Mouse (Mus musculus) forebrain, embryonic 12.5 days (tissue): ENCODE data around the gene Rsrc1. TPM values are rescaled to one million over a fixed set of nuclear protein-coding genes. Genes with fewer than 3 reads are reported as not detected.

Source experiments
- ATAC-seq: fragments of 200-750 bp; cut with Nextera tagmentation; 2 replicates; pipeline ENCODE4 v1.8.0; 2017; ENCODE audit warnings: moderate TSS enrichment; ENCODE audit not compliant: low FRiP score
- H3K27ac ChIP-seq: fragments of 300-500 bp; sonication (generic); 2 replicates; pipeline ENCODE4 v1.5.1; 2016; ENCODE audit warnings: mild to moderate bottlenecking
- H3K27me3 ChIP-seq: fragments of 300-500 bp; sonication (generic); 2 replicates; pipeline ENCODE4 v1.6.1; 2016; ENCODE audit warnings: mild to moderate bottlenecking
- H3K36me3 ChIP-seq: fragments of 300-500 bp; sonication (generic); replicated peaks from 2 replicates; pipeline ENCODE4 v1.6.1; 2016; ENCODE audit warnings: mild to moderate bottlenecking
- H3K4me1 ChIP-seq: fragments of 300-500 bp; sonication (generic); 2 replicates; pipeline ENCODE4 v1.6.1; 2016
- H3K4me2 ChIP-seq: fragments of 300-500 bp; sonication (generic); 2 replicates; pipeline ENCODE4 v1.6.1; 2016; ENCODE audit warnings: mild to moderate bottlenecking, moderate library complexity
- H3K4me3 ChIP-seq: fragments of 300-500 bp; sonication (generic); replicated peaks from 2 replicates; pipeline ENCODE4 v1.5.1; 2016; ENCODE audit warnings: mild to moderate bottlenecking
- H3K9ac ChIP-seq: fragments of 300-500 bp; sonication (generic); 2 replicates; pipeline ENCODE4 v1.6.1; 2016; ENCODE audit warnings: mild to moderate bottlenecking
- H3K9me3 ChIP-seq: fragments of 300-500 bp; sonication (generic); 2 replicates; pipeline ENCODE4 v1.6.1; 2016
- WGBS: fragments of 180-500 bp; shearing (Covaris S2); methylation state at CpG from one replicate; pipeline ENCODE4 v1.1.7; 2016; 5-methylcytosine and 5-hydroxymethylcytosine counted together
- polyA plus RNA-seq: library from polyadenylated mRNA; unstranded; fragments of >200 nt; fragmentation: Nextera tagmentation; extraction: Ambion mirVana; gene quantifications from 2 replicates; pipeline ENCODE4 v1.2.1, GENCODE M21; 2016

The Rsrc1 gene
- polyA plus RNA-seq, 1 experiment from 2014 or later, result 44.5 TPM

DNA sequence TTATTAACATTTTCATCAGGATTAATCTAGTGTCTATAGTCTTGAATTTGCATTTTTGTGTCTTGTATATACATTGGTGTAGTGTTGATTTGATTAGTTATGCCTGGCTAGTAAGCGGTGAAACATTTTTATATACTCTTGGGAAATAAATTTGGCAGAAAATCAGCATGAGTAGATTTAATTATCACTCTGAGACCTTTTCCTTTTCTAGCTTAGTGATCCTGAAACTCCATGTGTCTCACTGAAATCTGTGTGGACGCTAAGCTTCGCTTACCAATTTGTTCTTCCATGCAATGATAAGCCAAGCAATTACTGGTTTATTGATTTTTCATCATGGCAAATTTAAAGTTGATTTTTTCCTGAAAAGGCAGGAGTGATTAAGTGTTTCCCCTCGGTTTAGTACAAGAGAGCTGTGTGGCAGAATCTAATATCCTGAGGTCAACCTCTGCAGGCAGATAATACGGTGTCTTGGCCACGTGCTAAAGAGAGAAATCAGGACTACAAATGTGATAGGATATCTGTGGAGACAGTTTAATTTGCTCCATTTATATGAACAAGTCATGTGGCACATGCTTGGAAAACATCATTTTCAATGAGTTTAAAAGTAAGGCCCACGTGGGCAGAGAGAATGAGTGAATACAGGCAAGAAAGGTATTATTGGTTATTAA is 328.6 kb downstream of the Rsrc1 start:
- H3K4me3 ChIP-seq, result no peak overlapping the region
- no peak overlapping the region for H3K27ac ChIP-seq
- H3K9ac ChIP-seq, result no peak overlapping the region
- whole genome bisulfite sequencing, result 57% methylated on average over 7 of the region's 7 CpGs
- peak; percentile 84 for ATAC-seq
- no peaks in the 10 kb centered on the region for H3K9me3 ChIP-seq
- no peaks in the 10 kb centered on the region for H3K36me3 ChIP-seq
- no peaks in the 10 kb centered on the region for H3K27me3 ChIP-seq
- H3K4me1 ChIP-seq, result 0 out of 2 replicates have a peak, but pooled peaks cover 2% of the 10 kb centered on the region
- H3K4me2 ChIP-seq, result no peak overlapping the region

GRCm38 (mm10) chr3:67311436-67311835 is 330.2 kb downstream of the Rsrc1 start:
- no peaks in the 10 kb centered on the region for H3K36me3 ChIP-seq
- no peak overlapping the region for H3K9ac ChIP-seq
- 0 out of 2 replicates have a peak, but pooled peaks cover 2% of the 10 kb centered on the region for H3K4me1 ChIP-seq
- H3K4me3 ChIP-seq, result no peak overlapping the region
- no peak for ATAC-seq
- 0 out of 2 replicates have a peak, but pooled peaks cover 3% of the 10 kb centered on the region for H3K9me3 ChIP-seq
- no peak overlapping the region for H3K27ac ChIP-seq
- WGBS, result 70% methylated on average over 2 of the region's 2 CpGs
- no peaks in the 10 kb centered on the region for H3K27me3 ChIP-seq
- no peak overlapping the region for H3K4me2 ChIP-seq

- H3K9me3 ChIP-seq, result no peaks in the 10 kb centered on the region
- WGBS, result 76% methylated on average over 4 of the region's 4 CpGs
- H3K9ac ChIP-seq, result no peak overlapping the region
- H3K4me3 ChIP-seq, result no peak overlapping the region
- no peak overlapping the region for H3K4me2 ChIP-seq
- no peaks in the 10 kb centered on the region for H3K36me3 ChIP-seq
- no peaks in the 10 kb centered on the region for H3K27me3 ChIP-seq
- ATAC-seq, result no peak
- no peak overlapping the region for H3K27ac ChIP-seq
- H3K4me1 ChIP-seq, result no peaks in the 10 kb centered on the region
These were observed 341.2 kb downstream of the Rsrc1 start for GRCm38 (mm10) chr3:67322422-67322821.

DNA sequence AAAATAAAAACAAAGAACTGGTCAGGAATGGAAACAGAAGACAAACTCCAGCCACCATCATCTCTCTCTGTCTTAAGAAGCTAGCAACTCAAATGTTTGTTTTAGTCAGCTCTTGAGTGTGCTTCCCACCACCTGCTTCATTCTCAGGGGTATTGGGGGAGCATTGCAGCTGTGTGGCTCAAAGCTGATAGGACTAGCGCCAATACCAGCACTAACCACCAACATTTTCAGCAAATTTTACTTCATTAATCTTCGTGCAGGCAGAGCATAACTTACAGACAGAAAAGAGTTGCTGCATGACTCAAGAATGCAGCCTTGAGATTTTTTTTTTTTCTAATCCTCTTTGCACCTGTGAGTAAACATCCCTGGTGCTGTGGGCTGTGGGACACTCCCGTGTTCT is 358.4 kb downstream of the Rsrc1 start:
- no peak overlapping the region for H3K4me3 ChIP-seq
- H3K27me3 ChIP-seq, result no peaks in the 10 kb centered on the region
- 0 out of 2 replicates have a peak, but pooled peaks cover 5% of the 10 kb centered on the region for H3K4me1 ChIP-seq
- H3K4me2 ChIP-seq, result no peak overlapping the region
- no peaks in the 10 kb centered on the region for H3K9me3 ChIP-seq
- H3K9ac ChIP-seq, result no peak overlapping the region
- H3K27ac ChIP-seq, result no peak overlapping the region
- WGBS, result 71% methylated on average over 3 of the region's 3 CpGs
- no peak for ATAC-seq
- no peaks in the 10 kb centered on the region for H3K36me3 ChIP-seq

DNA sequence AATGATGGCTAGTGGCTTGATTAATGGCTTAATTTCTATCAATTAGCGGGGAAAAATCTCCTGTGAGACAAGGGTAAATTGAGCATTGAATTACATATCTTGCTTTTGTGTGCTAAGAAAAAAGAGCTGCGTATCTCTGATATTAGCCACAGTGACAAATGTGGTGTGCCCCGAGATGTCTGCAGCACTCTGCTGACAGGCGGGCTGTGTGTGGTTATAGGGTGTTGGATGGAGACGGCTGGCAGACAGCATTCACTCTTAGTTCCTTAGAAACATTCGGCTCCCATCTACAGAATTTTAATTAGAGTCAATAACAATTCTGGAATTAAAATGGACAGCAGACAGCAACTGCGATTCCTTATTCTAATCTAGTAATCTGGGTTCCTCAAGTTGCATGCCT is 359.7 kb downstream of the Rsrc1 start:
- ATAC-seq, result no peak
- no peak overlapping the region for H3K4me3 ChIP-seq
- WGBS, result 57% methylated on average over 7 of the region's 7 CpGs
- H3K27ac ChIP-seq, result no peak overlapping the region
- H3K9ac ChIP-seq, result no peak overlapping the region
- H3K4me1 ChIP-seq, result 0 out of 2 replicates have a peak, but pooled peaks cover 5% of the 10 kb centered on the region
- no peaks in the 10 kb centered on the region for H3K36me3 ChIP-seq
- H3K9me3 ChIP-seq, result no peaks in the 10 kb centered on the region
- H3K27me3 ChIP-seq, result no peaks in the 10 kb centered on the region
- H3K4me2 ChIP-seq, result no peak overlapping the region

GRCm38 (mm10) chr3:67343004-67343662 is 361.9 kb downstream of the Rsrc1 start:
- H3K9ac ChIP-seq, result no peak overlapping the region
- no peak for ATAC-seq
- H3K4me3 ChIP-seq, result no peak overlapping the region
- no peak overlapping the region for H3K4me2 ChIP-seq
- H3K4me1 ChIP-seq, result 0 out of 2 replicates have a peak, but pooled peaks cover 5% of the 10 kb centered on the region
- H3K36me3 ChIP-seq, result no peaks in the 10 kb centered on the region
- WGBS, result 54% methylated on average over 5 of the region's 5 CpGs
- no peaks in the 10 kb centered on the region for H3K27me3 ChIP-seq
- H3K27ac ChIP-seq, result no peak overlapping the region
- H3K9me3 ChIP-seq, result no peaks in the 10 kb centered on the region

GRCm38 (mm10) chr3:67344599-67344998 is 363.4 kb downstream of the Rsrc1 start:
- 4% methylated on average over 2 of the region's 2 CpGs for WGBS
- no peak overlapping the region for H3K9ac ChIP-seq
- ATAC-seq, result peak; percentile 56; the same call in 1 of the 2 replicates
- H3K9me3 ChIP-seq, result no peaks in the 10 kb centered on the region
- H3K27ac ChIP-seq, result no peak overlapping the region
- H3K4me1 ChIP-seq, result 0 out of 2 replicates have a peak, but pooled peaks cover 5% of the 10 kb centered on the region
- H3K27me3 ChIP-seq, result no peaks in the 10 kb centered on the region
- no peak overlapping the region for H3K4me2 ChIP-seq
- H3K36me3 ChIP-seq, result no peaks in the 10 kb centered on the region
- H3K4me3 ChIP-seq, result no peak overlapping the region

GRCm38 (mm10) chr3:67346674-67347073 is 365.5 kb downstream of the Rsrc1 start:
- Histone ChIP-seq H3K36me3 (no peaks in the 10 kb centered on the region), H3K4me2 (no peak overlapping the region), H3K4me1 (no peaks in the 10 kb centered on the region; the same call in 1 of the 2 replicates), H3K4me3 (no peak overlapping the region), H3K9ac (no peak overlapping the region), H3K27me3 (no peaks in the 10 kb centered on the region), H3K9me3 (no peaks in the 10 kb centered on the region), H3K27ac (no peak overlapping the region)
- no peak for ATAC-seq
- 61% methylated on average over 2 of the region's 2 CpGs for WGBS

DNA sequence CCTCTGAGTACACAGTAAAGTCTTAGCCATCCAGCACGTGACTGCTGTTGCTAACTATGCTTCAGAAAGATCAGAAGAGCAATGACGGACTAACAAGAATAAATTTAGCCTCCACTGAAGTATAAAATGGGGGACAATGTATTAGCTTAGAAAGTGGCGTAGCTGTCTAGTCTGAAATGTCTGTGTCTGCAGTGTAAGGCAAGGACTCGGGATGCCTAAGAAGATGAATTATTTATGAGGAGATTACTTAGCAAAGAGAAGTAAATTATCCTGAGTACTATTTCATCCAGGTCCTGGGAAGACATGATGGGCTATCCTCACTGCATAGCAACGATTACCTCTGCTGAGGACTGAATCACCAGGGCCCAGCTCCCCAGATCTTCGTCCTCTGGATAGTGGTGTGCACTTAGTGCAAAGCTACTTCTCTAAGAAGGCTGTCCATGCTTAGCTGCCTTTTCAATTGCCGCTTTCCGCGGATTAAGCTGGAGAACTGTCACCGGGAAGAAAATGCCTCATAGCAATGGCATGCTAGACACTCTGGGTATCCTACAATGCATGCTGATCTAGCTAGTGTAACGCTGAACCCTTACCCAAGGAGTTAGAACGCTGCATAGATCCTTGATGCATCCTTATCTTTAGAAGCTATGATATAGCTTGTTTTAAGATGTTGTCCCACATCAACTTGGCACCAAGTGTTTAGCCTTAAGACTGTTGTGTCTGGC is 370.4 kb downstream of the Rsrc1 start:
- H3K9me3 ChIP-seq, result no peaks in the 10 kb centered on the region
- no peak overlapping the region for H3K4me3 ChIP-seq
- H3K27me3 ChIP-seq, result no peaks in the 10 kb centered on the region
- no peak overlapping the region; the same call in 1 of the 2 replicates for H3K27ac ChIP-seq
- no peak overlapping the region for H3K9ac ChIP-seq
- ATAC-seq, result peak; percentile 39; the same call in 1 of the 2 replicates
- no peaks in the 10 kb centered on the region for H3K36me3 ChIP-seq
- 66% methylated on average over 12 of the region's 12 CpGs for WGBS
- H3K4me1 ChIP-seq, result peaks cover 3% of the 10 kb centered on the region; the same call in 1 of the 2 replicates
- H3K4me2 ChIP-seq, result no peak overlapping the region

DNA sequence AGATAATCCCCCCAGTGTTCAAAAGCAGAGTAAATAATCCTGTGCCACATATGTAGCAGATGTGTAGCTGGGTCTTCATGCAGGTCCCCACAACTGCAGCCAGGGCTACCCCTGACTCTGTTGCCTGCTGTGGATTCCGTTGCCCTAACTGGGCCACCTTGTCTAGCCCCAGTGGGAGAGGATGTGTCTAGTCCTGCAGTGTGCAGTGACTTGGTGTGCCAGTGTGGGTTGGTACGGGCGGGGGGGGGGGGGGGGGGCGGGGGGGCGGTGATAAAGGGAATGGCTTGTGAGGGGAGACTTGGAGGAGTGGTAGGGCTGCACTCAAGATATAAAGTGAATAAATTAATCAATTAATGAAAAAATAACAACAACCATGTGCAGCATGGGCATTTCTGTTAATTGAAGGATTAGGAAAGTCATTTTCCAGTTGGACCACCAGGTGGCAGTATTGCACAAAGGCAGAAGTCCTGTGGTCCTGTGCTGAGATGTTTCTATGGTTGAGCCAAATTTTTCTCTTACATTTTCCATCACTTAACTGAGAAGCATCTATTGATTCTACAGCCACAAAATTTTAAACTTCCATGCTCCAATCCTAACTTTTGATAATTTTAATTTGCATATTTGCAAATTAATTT is 371.1 kb downstream of the Rsrc1 start:
- H3K4me2 ChIP-seq, result no peak overlapping the region
- no peaks in the 10 kb centered on the region for H3K9me3 ChIP-seq
- ATAC-seq, result peak; percentile 65
- H3K27ac ChIP-seq, result no peak overlapping the region
- H3K36me3 ChIP-seq, result no peaks in the 10 kb centered on the region
- H3K9ac ChIP-seq, result no peak overlapping the region
- 24% methylated on average over 4 of the region's 5 CpGs for WGBS
- H3K27me3 ChIP-seq, result 0 out of 2 replicates have a peak, but pooled peaks cover 3% of the 10 kb centered on the region
- no peak overlapping the region for H3K4me3 ChIP-seq
- peaks cover 3% of the 10 kb centered on the region; the same call in 1 of the 2 replicates for H3K4me1 ChIP-seq

DNA sequence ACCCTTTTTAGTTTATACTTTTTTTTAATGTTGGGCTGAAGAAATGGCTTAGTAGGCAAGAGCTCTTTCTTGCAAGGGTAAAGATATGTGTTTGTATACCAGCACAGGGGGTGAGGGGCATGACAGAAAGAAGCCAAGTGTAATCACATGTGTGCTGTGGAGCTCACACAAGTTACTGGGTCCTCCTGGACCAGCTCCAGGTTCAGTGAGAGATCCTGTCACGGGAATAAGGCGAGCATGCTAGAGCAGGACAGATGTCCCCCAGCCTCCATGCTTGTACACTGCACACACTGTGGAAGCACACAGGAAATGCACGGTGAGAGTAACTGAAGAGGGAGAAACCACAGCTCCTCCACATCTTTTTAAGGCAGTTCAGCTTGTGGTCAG is 371.6 kb downstream of the Rsrc1 start:
- 91% methylated on average over 3 of the region's 3 CpGs for WGBS
- H3K27ac ChIP-seq, result no peak overlapping the region

GRCm38 (mm10) chr3:67358376-67358775 is 377.2 kb downstream of the Rsrc1 start:
- Histone ChIP-seq H3K4me1 (no peaks in the 10 kb centered on the region), H3K9ac (no peak overlapping the region), H3K4me3 (no peak overlapping the region), H3K4me2 (no peak overlapping the region), H3K36me3 (no peaks in the 10 kb centered on the region), H3K9me3 (no peaks in the 10 kb centered on the region), H3K27me3 (0 out of 2 replicates have a peak, but pooled peaks cover 5% of the 10 kb centered on the region), H3K27ac (no peak overlapping the region)
- no peak for ATAC-seq
- 47% methylated on average over 7 of the region's 7 CpGs for WGBS

More for the DNA sequence above, 371.6 kb downstream of the Rsrc1 start:
- no peak overlapping the region for H3K4me3 ChIP-seq
- no peak overlapping the region for H3K9ac ChIP-seq
- H3K27me3 ChIP-seq, result 0 out of 2 replicates have a peak, but pooled peaks cover 5% of the 10 kb centered on the region
- H3K9me3 ChIP-seq, result no peaks in the 10 kb centered on the region
- no peak; the same call in 1 of the 2 replicates for ATAC-seq
- H3K4me1 ChIP-seq, result peaks cover 3% of the 10 kb centered on the region; the same call in 1 of the 2 replicates
- no peaks in the 10 kb centered on the region for H3K36me3 ChIP-seq
- no peak overlapping the region for H3K4me2 ChIP-seq
